Mouse (Mus musculus) MEL (cell line): ENCODE data around the gene Srp9. TPM values are rescaled to one million over a fixed set of nuclear protein-coding genes. Genes with fewer than 3 reads are reported as not detected.

Experiments
- DNase-seq: peaks from one replicate; pipeline ENCODE4 v3.0.0; 2011; ENCODE audit warnings: low read depth, low spot score
- H3K27ac ChIP-seq: 2 replicates; pipeline ENCODE4 v1.5.1; 2012; ENCODE audit warnings: low read depth, mild to moderate bottlenecking, control low read depth, low read length, moderate library complexity; ENCODE audit not compliant: control insufficient read depth
- H3K27me3 ChIP-seq, 2 experiments: fragments of 150-350 bp in 1 of 2; sonication (generic) in 1 of 2; 2 replicates each; pipeline ENCODE4 v1.6.1; 2012; ENCODE audit warnings: low read length in 2 of 2, mild to moderate bottlenecking in 2 of 2, improper control_type of control experiment in 1 of 2, moderate library complexity in 1 of 2; ENCODE audit not compliant: insufficient read depth in 2 of 2, control insufficient read depth in 1 of 2
- H3K36me3 ChIP-seq, 2 experiments: 2 replicates each; pipeline ENCODE4 v1.6.1; 2012 to 2014; ENCODE audit warnings: low read length in 2 of 2, improper control_type of control experiment in 1 of 2, inconsistent platforms in 1 of 2, mild to moderate bottlenecking in 1 of 2; ENCODE audit not compliant: insufficient read depth in 2 of 2, control insufficient read depth in 1 of 2
- H3K4me1 ChIP-seq, 2 experiments: fragments of 150-350 bp in 1 of 2; sonication (generic) in 1 of 2; 2 replicates each; pipeline ENCODE4 v1.6.1; 2012; ENCODE audit warnings: low read length in 2 of 2, improper control_type of control experiment in 1 of 2, mild to moderate bottlenecking in 1 of 2; ENCODE audit not compliant: insufficient read depth in 2 of 2, control insufficient read depth in 1 of 2
- H3K4me3 ChIP-seq, 2 experiments: fragments of 150-350 bp in 1 of 2; sonication (generic) in 1 of 2; 2 replicates each; pipeline ENCODE4 v1.5.1; 2012; ENCODE audit warnings: low read depth in 2 of 2, low read length in 2 of 2, mild to moderate bottlenecking in 2 of 2, moderate library complexity in 2 of 2, control low read depth in 1 of 2, improper control_type of control experiment in 1 of 2; ENCODE audit not compliant: control insufficient read depth in 1 of 2, insufficient read depth in 1 of 2
- H3K79me2 ChIP-seq: 2 replicates; pipeline ENCODE4 v1.6.1; 2012; ENCODE audit warnings: mild to moderate bottlenecking, low read length, moderate library complexity; ENCODE audit not compliant: control insufficient read depth, poor library complexity, insufficient read depth
- H3K9ac ChIP-seq: 2 replicates; pipeline ENCODE4 v1.6.1; 2012; ENCODE audit warnings: low read depth, mild to moderate bottlenecking, control low read depth, low read length, moderate library complexity; ENCODE audit not compliant: control insufficient read depth, poor library complexity, severe bottlenecking
- H3K9me3 ChIP-seq: fragments of 150-350 bp; sonication (generic); replicated peaks from 2 replicates; pipeline ENCODE4 v1.6.1; 2012; ENCODE audit warnings: mild to moderate bottlenecking, low read length, improper control_type of control experiment, moderate library complexity; ENCODE audit not compliant: insufficient read depth
- GABPA ChIP-seq: IDR thresholded peaks from 2 replicates; pipeline ENCODE4 v1.6.1; 2012; ENCODE audit warnings: low read depth, mild to moderate bottlenecking, inconsistent platforms, low read length, improper control_type of control experiment, moderate library complexity
- HCFC1 ChIP-seq: IDR thresholded peaks from 2 replicates; pipeline ENCODE4 v1.6.1; 2012; ENCODE audit warnings: low read depth, mild to moderate bottlenecking, inconsistent platforms, low read length, improper control_type of control experiment, moderate library complexity
- KAT2A ChIP-seq: conservative IDR thresholded peaks from 2 replicates; pipeline ENCODE4 v1.6.1; 2012; ENCODE audit warnings: low read depth, low read length, improper control_type of control experiment, inconsistent platforms
- MEF2A ChIP-seq: IDR thresholded peaks from 2 replicates; pipeline ENCODE4 v1.6.1; 2014; ENCODE audit warnings: low read depth, mild to moderate bottlenecking, inconsistent platforms, low read length, improper control_type of control experiment; ENCODE audit not compliant: poor library complexity, insufficient replicate concordance, severe bottlenecking; ENCODE audit errors: extremely low read depth
- NELFE ChIP-seq: IDR thresholded peaks from 2 replicates; pipeline ENCODE4 v1.6.1; 2011; ENCODE audit warnings: low read depth, low read length, improper control_type of control experiment
- RCOR1 ChIP-seq: IDR thresholded peaks from 2 replicates; pipeline ENCODE4 v1.6.1; 2012; ENCODE audit warnings: low read depth, mild to moderate bottlenecking, inconsistent platforms, low read length, improper control_type of control experiment
- UBTF ChIP-seq: IDR thresholded peaks from 2 replicates; pipeline ENCODE4 v1.6.1; 2012; ENCODE audit warnings: low read depth, mild to moderate bottlenecking, inconsistent platforms, low read length, improper control_type of control experiment, moderate library complexity, borderline replicate concordance; ENCODE audit not compliant: insufficient read depth
- ZKSCAN1 ChIP-seq: IDR thresholded peaks from 2 replicates; pipeline ENCODE4 v1.6.1; 2012; ENCODE audit warnings: low read depth, mild to moderate bottlenecking, inconsistent platforms, low read length, improper control_type of control experiment, moderate library complexity
- ZMIZ1 ChIP-seq: IDR thresholded peaks from 2 replicates; pipeline ENCODE4 v1.6.1; 2012; ENCODE audit warnings: low read depth, mild to moderate bottlenecking, inconsistent platforms, low read length, improper control_type of control experiment, moderate library complexity
- polyA plus RNA-seq, 2 experiments: library from polyadenylated mRNA; stranded (reverse) in 1 of 2; unstranded in 1 of 2; fragments of >175 nt in 1 of 2; fragments of >200 nt in 1 of 2; gene quantifications; 2 replicates each; pipeline versions ENCODE4 v1.2.1 to v1.2.4; 2012; ENCODE audit warnings: low replicate concordance in 2 of 2, low read depth in 1 of 2; ENCODE audit not compliant: insufficient read length in 2 of 2, insufficient read depth in 1 of 2, missing spikeins in 1 of 2
- total RNA-seq: library from RNA; depleted of rRNA; stranded (reverse); fragments of 300-350 nt; gene quantifications from 2 replicates; pipeline ENCODE4 v1.2.3, GENCODE M21; 2012

Gene Srp9
- total and polyA plus RNA-seq, 3 experiments: 49.7 to 61.8 TPM; not detected in 1

GRCm38 (mm10) chr1:182157734-182158133 is 33.2 kb downstream of the Srp9 start:
- Histone ChIP-seq H3K27ac (no peak overlapping the region), H3K79me2 (no peaks in the 10 kb centered on the region), H3K9ac (no peak overlapping the region), H3K4me3 (no peak overlapping the region), H3K36me3 (no peaks in the 10 kb centered on the region), H3K27me3 (no peaks in the 10 kb centered on the region), H3K9me3 (no peaks in the 10 kb centered on the region), H3K4me1 (no peaks in the 10 kb centered on the region)
- no peak for TF ChIP-seq MEF2A
- no peak for DNase-seq

GRCm38 (mm10) chr1:182159575-182159974 is 35.0 kb downstream of the Srp9 start:
- H3K36me3 ChIP-seq: no peaks in the 10 kb centered on the region
- H3K4me1 ChIP-seq: no peaks in the 10 kb centered on the region
- H3K27me3 ChIP-seq: no peaks in the 10 kb centered on the region
- no peak overlapping the region for H3K4me3 ChIP-seq
- TF ChIP-seq HCFC1 (no peak), KAT2A (no peak), GABPA (no peak)
- DNase-seq: no peak
- H3K9me3 ChIP-seq: no peaks in the 10 kb centered on the region
- H3K9ac ChIP-seq: no peak overlapping the region
- no peak overlapping the region for H3K27ac ChIP-seq
- no peaks in the 10 kb centered on the region for H3K79me2 ChIP-seq

- H3K4me1 ChIP-seq: no peaks in the 10 kb centered on the region
- no peak for DNase-seq
- no peaks in the 10 kb centered on the region for H3K36me3 ChIP-seq
- no peak overlapping the region for H3K4me3 ChIP-seq
- H3K27ac ChIP-seq: no peak overlapping the region
- no peak overlapping the region for H3K9ac ChIP-seq
- no peaks in the 10 kb centered on the region for H3K27me3 ChIP-seq
- H3K79me2 ChIP-seq: no peaks in the 10 kb centered on the region
- TF ChIP-seq GABPA (no peak), ZKSCAN1 (no peak), UBTF (no peak), NELFE (no peak), KAT2A (no peak), ZMIZ1 (no peak), RCOR1 (no peak)
- no peaks in the 10 kb centered on the region for H3K9me3 ChIP-seq
Measured at GRCm38 (mm10) chr1:182162951-182163350, 38.4 kb downstream of the Srp9 start.
